Mouse (Mus musculus) heart, postnatal 25 days (tissue): ENCODE data around the gene Slc41a3. TPM values are rescaled to one million over a fixed set of nuclear protein-coding genes. Genes with fewer than 3 reads are reported as not detected.
"Not testable (repeated sequence)": the region's sequence is repeated elsewhere in the genome, so short reads cannot be mapped to it uniquely, and the experiment has no call there.

Experiments used
- DNase-seq: peaks from one replicate; pipeline ENCODE4 v3.0.0; 2022; ENCODE audit warnings: low spot score
- intact Hi-C: fragments of 180-260 bp; cut with DNase I; formaldehyde crosslinking; loops from one replicate; pipeline ENCODE4 v1.15.1; 2025
- total RNA-seq, 2 experiments: library from RNA; stranded (reverse); gene quantifications; 2 replicates each; pipeline ENCODE4 v1.2.3; 2021

Slc41a3 gene
- total RNA-seq, 2 experiments from 2014 or later, result 51.0 to 103 TPM

- DNase-seq, result no peak
- intact Hi-C loops, result no loop called here
Observed at GRCm38 (mm10) chr6:90620791-90621583, 16.5 kb downstream of the Slc41a3 start.

DNA sequence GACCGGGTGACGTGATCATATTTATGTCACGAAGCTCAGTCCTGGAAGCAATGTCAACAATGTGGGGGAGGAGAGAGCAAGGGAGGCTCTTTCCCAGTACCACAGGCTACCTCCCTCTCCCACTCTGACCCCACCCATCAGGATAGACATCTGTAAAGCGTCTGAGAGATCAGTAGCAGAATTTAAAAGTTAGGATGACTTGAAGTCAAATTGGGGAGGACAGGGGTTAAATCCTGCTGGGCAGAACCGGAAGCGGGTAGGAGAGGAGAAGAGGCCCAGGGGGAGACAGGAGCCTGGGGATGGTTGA lies 17.0 kb downstream of the Slc41a3 start:
- DNase-seq, result no peak
- intact Hi-C loops, result no loop called here

GRCm38 (mm10) chr6:90622758-90623455 lies 18.4 kb downstream of the Slc41a3 start:
- intact Hi-C loops, result no loop called here

GRCm38 (mm10) chr6:90623456-90623836 lies 18.9 kb downstream of the Slc41a3 start:
- intact Hi-C loops, result no loop called here
- DNase-seq, result no peak

More at GRCm38 (mm10) chr6:90622758-90623455, 18.4 kb downstream of the Slc41a3 start:
- no peak for DNase-seq

DNA sequence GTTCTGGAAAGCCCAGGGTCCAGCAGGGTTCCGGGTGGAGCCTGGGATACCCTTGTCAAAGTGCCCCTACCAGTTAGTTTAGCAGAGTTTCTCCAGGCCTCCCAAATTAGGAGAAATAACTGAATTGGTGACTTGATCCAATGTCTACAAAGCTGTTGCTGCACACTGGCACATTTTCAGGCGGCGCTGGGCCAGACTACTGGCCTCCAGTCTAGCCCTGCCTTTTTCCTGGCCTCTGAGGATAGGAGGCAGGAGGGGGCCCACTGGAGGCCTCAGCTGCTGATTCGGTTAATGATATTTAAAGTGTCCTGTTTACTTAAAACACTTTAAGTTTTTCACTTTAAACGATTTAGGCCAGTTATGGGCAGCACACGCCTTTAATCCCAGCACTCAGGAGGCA lies 19.7 kb downstream of the Slc41a3 start:
- intact Hi-C loops, result no loop called here
- DNase-seq, result peak; percentile 70

DNA sequence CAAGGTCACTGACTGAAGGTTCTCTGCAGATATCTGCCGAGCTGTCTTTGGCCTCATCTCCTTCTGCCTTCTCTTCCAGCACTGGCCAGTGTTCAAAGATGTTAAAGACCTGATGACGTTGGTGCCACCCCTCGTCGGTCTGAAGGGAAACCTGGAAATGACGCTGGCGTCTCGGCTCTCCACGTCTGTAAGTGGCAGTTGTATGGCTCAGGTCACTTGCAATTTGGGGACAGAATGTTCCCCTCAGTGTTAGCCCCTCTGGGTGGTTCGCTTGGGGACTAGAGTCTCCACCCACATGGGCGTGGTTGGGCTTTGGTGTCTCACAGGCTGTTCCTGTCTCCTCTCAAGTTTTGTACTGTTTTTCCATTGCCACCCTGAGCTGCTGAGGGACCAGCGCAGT lies 20.2 kb downstream of the Slc41a3 start:
- intact Hi-C loops, result no loop called here
- peak; percentile 69 for DNase-seq

- intact Hi-C loops, result no loop called here
Observed at GRCm38 (mm10) chr6:90625207-90625994, 20.9 kb downstream of the Slc41a3 start.

DNA sequence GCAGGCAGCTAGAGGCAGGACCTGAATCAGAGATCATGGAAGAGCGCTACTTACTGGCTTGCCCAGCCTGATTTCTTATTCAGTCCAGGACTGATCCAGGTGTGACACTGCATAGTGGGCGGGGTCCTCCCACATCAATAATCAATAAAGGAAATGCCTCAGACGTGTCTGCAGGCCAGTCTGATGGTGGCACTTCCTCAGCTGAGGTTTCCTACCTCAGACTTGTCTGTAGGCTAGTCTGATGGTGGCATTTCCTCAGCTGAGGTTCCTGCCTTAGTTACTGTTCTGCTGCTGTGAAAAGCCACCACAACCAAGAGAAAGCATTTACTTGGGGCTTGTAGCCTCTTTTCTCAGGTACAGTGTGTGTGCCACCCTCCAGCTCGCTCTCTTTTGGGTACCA lies 23.0 kb downstream of the Slc41a3 start:
- DNase-seq, result no peak
- intact Hi-C loops, result no loop called here

More at GRCm38 (mm10) chr6:90625207-90625994, 20.9 kb downstream of the Slc41a3 start:
- no peak for DNase-seq

GRCm38 (mm10) chr6:90629506-90629905 lies 25.0 kb downstream of the Slc41a3 start:
- intact Hi-C loops, result no loop called here
- no peak for DNase-seq

GRCm38 (mm10) chr6:90630427-90630826 lies 25.9 kb downstream of the Slc41a3 start:
- intact Hi-C loops, result no loop called here
- no peak for DNase-seq

DNA sequence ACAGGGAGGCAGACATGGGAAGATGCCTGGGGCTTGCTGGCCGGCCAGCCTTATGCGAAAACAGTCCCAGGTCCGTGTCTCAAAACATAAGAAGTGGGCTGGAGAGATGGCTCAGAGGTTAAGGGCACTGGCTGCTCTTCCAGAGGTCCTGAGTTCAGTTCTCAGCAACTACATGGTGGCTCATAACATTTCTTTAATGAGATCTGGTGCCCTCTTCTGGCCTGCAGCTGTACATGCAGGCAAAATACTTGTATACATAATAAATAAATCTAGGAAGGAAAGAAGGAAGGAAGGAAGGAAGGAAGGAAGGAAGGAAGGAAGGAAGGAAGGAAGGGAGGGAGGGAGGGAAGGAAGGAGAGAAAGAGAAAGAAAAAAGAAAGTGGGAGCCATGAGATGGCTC lies 28.0 kb downstream of the Slc41a3 start:
- intact Hi-C loops, DNase-seq: not testable (repeated sequence)

DNA sequence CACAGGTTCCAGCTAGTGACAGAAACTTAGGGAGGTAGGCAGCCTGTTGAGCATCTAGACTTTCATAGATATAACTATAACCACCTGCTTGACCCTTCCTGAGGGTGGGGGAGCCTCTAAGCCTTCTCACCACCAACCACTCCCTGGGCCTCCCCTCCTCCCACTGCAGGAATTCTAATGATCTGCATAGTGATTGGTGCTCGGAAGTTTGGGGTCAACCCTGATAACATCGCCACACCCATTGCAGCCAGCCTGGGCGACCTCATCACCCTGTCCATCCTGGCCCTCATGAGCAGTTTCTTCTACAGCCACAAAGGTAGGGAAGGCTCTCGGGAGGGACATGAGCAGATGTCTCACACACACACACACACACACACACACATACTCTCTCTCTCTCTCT lies 30.6 kb downstream of the Slc41a3 start:
- intact Hi-C loops, result no loop called here
- DNase-seq, result no peak

- no peak for DNase-seq
- intact Hi-C loops, result no loop called here
Observed at GRCm38 (mm10) chr6:90635611-90636010, 31.1 kb downstream of the Slc41a3 start.

DNA sequence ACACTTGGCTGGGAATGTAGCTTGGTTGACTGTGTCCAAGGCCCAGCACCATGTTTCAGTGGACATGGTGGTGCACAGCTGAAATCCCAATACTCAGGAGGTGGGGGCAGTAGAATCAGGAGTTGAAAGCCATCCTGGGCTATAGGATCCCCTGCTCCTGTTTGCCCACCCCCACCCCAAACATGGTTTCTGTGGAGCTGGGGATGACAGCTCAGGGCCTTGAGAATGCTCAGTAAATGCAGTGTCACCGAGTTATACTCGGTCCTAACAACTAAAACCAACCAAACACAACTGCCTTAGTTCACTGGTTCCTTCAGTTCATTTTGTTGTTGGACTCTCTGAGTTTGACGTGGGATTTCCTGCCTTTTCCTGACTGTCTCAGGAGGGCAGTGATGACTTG lies 38.5 kb downstream of the Slc41a3 start:
- intact Hi-C loops, result no loop called here

GRCm38 (mm10) chr6:90644965-90645364 lies 40.4 kb downstream of the Slc41a3 start:
- no peak for DNase-seq
- intact Hi-C loops, result no loop called here

More for the DNA sequence above, 38.5 kb downstream of the Slc41a3 start:
- DNase-seq, result no peak

- intact Hi-C loops, result no loop called here
Observed at GRCm38 (mm10) chr6:90648391-90648790, 43.9 kb downstream of the Slc41a3 start.

DNA sequence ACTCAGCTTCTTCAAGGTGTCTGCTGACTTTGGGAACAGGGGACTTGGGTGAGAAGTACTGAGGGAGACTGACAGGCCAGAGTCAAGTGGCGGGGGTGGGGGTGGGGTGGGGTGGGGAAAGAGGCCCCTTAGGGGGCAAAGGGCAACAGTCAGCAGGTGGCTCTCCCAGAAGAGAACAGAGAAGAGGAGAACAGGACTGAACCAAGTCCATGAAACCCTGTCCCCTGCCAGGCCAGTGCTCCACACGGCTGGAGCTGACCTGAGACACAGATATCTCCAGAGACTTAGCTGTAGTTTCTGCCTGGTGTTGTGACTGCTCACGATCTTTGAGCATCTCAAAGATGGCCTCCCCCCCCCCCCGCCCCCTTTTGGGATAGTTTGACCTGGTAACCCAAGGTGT lies 44.8 kb downstream of the Slc41a3 start:
- DNase-seq, result no peak
- intact Hi-C loops, result no loop called here

More at GRCm38 (mm10) chr6:90648391-90648790, 43.9 kb downstream of the Slc41a3 start:
- DNase-seq, result no peak

GRCm38 (mm10) chr6:90650634-90651033 lies 46.1 kb downstream of the Slc41a3 start:
- intact Hi-C loops, result loop anchor here (10.0 kb wide), 1 partner anchor 164 kb away; no protein-coding TSS in a partner anchor
- no peak for DNase-seq

GRCm38 (mm10) chr6:90653736-90654135 lies 49.2 kb downstream of the Slc41a3 start:
- peak; percentile 16 for DNase-seq
- intact Hi-C loops, result loop anchor here (1.0 to 10.0 kb wide), 3 partner anchors 67 to 161 kb away; no protein-coding TSS in a partner anchor

- intact Hi-C loops, result loop anchor here (10.0 kb wide), 1 partner anchor 158 kb away; no protein-coding TSS in a partner anchor
- not testable (repeated sequence) for DNase-seq
Observed at GRCm38 (mm10) chr6:90656344-90656850, 51.9 kb downstream of the Slc41a3 start.
